Mouse (Mus musculus): Measurements from ENCODE around the gene 1700030J22Rik. TPM values are rescaled to one million over a fixed set of nuclear protein-coding genes. Genes with fewer than 3 reads are reported as not detected.

The 1700030J22Rik gene
- total RNA-seq, 2 experiments from 2014 or later = 0.62 to 0.67 TPM

DNA sequence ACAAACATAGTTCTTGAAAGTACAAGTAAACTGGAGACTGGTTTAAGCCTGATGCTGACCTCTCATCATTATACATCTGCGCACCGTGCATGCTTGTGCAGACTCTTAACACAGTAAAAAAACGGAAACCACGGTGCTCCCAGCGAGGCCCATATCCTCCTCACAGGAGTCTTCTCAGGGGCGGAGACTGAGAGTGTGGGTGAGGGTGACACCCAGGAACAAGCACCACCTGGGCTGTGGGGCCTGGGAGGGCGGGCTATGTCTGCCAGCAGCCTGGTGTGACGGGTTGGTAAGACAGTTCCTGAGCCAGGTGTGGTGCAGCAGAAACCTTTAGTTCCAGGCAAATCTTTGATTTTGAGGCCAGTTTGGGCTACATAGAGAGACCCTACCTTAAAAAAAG is 26.3 kb downstream of the 1700030J22Rik start:
- intact Hi-C loops (cut with DNase I) = no loop called here
- DNase-seq = no peak

DNA sequence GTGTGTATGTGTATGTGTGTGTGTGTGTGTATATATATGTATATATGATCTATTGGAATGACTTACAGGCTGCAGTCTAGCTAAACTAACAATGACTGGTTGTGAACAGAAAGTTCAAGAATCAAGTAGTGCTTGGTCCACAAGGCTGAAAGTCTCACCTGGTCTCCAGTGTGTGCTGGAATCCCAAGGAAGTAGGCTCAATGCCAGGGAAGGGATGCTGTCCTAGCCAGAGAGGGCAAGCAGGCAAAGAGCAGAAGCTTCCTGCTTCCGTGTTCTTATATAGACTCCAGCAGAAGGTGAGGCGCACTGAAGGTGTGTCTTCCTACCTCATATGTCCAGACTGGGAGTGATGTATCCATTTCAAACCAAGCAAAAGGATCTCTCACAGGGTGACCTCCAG is 27.0 kb downstream of the 1700030J22Rik start:
- DNase-seq = no peak
- intact Hi-C loops (cut with DNase I) = no loop called here

- peak; percentile 41 to 48 for DNase-seq
- intact Hi-C loops (cut with DNase I) = no loop called here
These were observed 27.4 kb downstream of the 1700030J22Rik start for GRCm38 (mm10) chr8:116951369-116951768.

- peak; percentile 20 to 23 for DNase-seq
- intact Hi-C loops (cut with DNase I) = loop anchor here (10.0 kb wide), 1 partner anchor 527 kb away; no protein-coding TSS in a partner anchor
These were observed 31.2 kb downstream of the 1700030J22Rik start for GRCm38 (mm10) chr8:116947589-116947988.

GRCm38 (mm10) chr8:116946851-116947250 is 31.9 kb downstream of the 1700030J22Rik start:
- intact Hi-C loops (cut with DNase I) = loop anchor here (10.0 kb wide), 1 partner anchor 528 kb away; no protein-coding TSS in a partner anchor
- DNase-seq = peak; percentile 30 to 31

DNA sequence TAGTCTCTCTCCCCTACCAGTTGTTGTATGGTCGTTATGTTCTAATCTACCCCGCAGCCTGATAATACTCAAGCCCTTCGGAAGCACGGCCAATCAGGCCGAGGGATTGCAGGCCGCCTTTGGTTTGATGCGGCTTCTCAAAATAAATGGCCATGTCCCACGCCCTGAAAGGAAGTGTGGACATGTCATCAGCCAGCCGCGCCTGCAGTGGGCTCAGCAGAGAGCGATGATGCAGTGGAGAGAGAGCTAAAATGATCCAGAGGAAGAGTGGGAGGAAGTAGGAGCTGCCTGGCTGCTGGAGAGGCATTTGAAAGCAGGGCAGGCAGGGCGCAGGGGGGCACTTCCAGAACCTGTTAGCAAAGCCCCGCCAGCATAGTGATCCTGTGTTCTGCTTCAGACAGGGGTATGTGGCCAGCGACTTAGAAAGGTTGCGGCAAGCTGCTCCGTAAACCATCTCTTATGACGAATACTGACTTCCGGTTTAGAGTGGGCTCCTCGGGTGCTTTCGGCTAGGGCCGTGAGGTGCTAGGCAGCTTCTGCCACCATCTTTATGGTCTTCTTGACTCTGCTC is 32.4 kb downstream of the 1700030J22Rik start:
- intact Hi-C loops (cut with DNase I) = loop anchor here (10.0 kb wide), 1 partner anchor 528 kb away; no protein-coding TSS in a partner anchor
- DNase-seq = peak; percentile 64 to 66

GRCm38 (mm10) chr8:116945169-116945910 is 33.4 kb downstream of the 1700030J22Rik start:
- intact Hi-C loops (cut with DNase I) = loop anchor here (10.0 kb wide), 1 partner anchor 529 kb away; no protein-coding TSS in a partner anchor

DNA sequence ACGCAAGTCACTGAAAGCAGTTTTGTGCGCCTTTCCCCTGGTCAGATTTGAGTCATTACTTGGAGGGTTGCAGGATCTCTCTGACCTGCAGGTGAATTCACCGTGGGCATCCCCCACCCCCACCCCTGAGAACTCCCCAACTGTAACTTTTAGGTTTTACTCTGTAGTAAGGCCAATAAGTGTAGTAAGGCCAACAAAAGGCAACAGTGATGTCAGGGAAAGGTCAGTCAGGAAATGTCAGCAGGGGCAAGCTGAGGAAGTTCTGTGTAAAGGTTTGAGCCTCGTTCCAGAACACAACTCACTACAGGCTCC is 34.4 kb downstream of the 1700030J22Rik start:
- intact Hi-C loops (cut with DNase I) = loop anchor here (10.0 kb wide), 1 partner anchor 530 kb away; no protein-coding TSS in a partner anchor
- DNase-seq = no peak

More at GRCm38 (mm10) chr8:116945169-116945910, 33.4 kb downstream of the 1700030J22Rik start:
- peak; percentile 6 to 9 for DNase-seq

GRCm38 (mm10) chr8:116943555-116944384 is 35.0 kb downstream of the 1700030J22Rik start:
- DNase-seq = peak; percentile 30 to 48
- intact Hi-C loops (cut with DNase I) = loop anchor here (1.0 to 10.0 kb wide), 2 partner anchors 36 to 531 kb away; no protein-coding TSS in a partner anchor

GRCm38 (mm10) chr8:116943161-116943554 is 35.6 kb downstream of the 1700030J22Rik start, which contains the start of gene Atmin:
Gene Atmin, plus strand, starts transcription at chr8:116943393.
- intact Hi-C loops (cut with DNase I) = loop anchor here (1.0 to 10.0 kb wide), 2 partner anchors 36 to 532 kb away; no protein-coding TSS in a partner anchor
- DNase-seq = peak; percentile 89 to 91

DNA sequence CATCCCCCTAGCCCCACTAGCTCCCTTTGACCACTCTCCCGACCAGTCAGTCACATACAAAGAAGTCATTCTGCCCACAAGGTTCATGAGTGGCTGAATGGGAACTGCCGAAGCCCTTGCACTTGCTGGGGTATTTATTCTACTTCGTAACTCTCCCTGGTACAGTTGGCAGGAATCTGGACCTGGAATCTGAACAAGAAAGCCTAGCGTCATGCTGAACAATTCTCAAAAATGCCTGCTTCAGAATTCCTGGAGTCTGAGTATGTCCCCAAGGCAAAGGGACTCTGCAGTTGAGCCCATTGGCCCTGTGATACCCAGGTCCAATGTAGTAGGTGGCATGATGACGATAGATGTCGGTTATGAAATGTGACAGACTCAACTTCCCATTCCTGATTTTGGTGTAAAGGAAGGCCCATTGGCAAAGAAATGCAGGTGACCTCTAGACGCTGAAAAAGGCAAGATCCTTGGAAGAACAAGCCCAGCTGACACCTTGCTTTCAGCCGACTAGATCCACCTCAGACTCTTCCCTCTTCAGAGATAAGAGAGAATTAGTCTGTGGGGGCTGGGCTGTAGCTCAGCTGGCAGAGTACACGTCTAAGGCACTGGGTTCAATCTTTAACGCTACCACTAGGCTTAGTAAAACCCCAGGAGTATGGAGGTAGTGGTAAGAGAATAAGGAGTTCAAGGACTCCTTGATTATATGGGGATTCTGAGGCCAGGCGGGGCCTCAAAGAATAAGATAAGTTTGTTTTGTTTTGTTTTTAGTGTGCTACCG is 36.3 kb downstream of the 1700030J22Rik start:
- intact Hi-C loops (cut with DNase I) = loop anchor here (1.0 to 10.0 kb wide), 2 partner anchors 37 to 532 kb away; no protein-coding TSS in a partner anchor

DNA sequence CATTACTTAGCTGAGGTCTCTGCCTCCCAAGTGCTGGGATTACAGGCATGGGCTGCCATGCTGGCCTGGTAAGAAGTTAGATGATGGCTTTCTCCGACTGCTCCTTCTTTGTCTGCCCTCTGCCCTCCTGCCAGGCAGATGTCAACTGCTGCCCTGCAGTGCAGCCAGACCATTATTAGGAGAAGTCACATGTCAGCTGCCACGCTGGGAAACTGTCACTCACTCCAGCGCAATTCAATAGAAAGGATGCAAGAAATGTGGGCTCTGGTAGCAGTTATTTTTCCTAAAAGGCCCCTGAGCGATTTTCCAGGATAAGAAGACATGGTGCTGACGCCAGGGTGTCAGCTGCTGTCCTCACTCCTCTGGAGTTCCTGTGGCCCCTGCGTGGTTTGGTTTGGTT is 43.3 kb downstream of the 1700030J22Rik start:
- intact Hi-C loops (cut with DNase I) = no loop called here
- no peak for DNase-seq

More for the DNA sequence above, 36.3 kb downstream of the 1700030J22Rik start:
- DNase-seq = no peak

DNA sequence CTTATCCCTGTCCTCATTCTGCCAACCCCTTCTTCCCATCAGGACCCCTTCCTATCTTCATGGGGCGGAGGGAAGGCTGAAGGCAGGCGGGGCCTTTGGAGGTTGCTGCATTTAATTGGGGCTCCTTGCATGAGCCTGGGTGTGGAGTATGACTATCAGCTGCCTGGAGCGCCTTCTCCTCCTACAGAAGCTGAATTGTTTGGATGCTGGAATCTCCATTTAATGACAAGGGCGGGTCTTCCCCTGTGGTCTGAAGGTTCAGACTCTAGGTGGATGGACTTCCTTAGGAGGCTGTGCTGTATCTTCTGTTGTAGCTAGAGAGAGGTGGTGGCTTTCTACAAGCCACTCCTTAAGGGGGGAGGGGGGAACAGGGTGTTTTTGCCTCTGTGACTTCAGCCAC is 43.8 kb downstream of the 1700030J22Rik start:
- intact Hi-C loops (cut with DNase I) = no loop called here
- DNase-seq = no peak

DNA sequence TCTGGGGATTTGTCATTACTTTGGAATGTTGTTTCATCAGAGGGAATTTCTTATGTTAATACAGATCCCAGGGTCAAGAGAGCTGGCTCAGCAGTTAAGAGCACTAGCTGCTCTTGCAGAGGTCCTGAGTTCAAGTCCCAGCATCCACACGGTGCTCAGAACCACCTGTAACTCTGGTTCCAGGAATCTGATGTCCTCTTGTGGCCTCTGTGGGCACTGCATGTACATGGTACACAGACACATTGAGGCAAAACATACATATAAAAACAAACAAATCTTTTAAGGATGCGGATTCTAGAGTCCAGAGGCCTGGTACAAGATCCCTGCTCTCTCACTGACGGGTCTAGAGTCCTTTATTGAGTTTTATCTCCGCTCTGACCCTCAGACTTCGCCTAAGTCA is 50.2 kb downstream of the 1700030J22Rik start:
- intact Hi-C loops (cut with DNase I) = no loop called here
- DNase-seq = no peak

DNA sequence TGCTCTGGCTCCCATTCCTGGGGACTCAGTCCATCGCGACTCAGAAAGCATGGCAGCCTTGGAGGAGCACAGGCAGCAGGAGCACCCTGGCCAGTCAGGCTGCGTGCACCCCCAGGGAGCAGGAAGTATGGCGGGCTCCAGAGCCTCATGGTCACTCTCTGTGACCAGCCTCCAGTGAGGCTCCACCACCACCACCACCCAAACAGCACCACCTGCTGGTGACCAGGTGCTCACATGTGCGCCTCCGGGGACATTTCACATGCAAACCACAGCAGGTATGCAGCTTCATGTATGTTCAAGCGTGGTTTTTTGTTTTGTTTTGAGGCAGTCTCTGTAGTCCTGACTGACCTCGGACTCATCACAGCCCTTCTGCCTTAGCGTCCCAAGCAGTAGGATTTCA is 50.9 kb downstream of the 1700030J22Rik start:
- peak in 1 of 2 experiments; percentile 46 for DNase-seq
- intact Hi-C loops (cut with DNase I) = no loop called here

GRCm38 (mm10) chr8:116923526-116923925 is 55.2 kb downstream of the 1700030J22Rik start:
- intact Hi-C loops (cut with DNase I) = no loop called here

DNA sequence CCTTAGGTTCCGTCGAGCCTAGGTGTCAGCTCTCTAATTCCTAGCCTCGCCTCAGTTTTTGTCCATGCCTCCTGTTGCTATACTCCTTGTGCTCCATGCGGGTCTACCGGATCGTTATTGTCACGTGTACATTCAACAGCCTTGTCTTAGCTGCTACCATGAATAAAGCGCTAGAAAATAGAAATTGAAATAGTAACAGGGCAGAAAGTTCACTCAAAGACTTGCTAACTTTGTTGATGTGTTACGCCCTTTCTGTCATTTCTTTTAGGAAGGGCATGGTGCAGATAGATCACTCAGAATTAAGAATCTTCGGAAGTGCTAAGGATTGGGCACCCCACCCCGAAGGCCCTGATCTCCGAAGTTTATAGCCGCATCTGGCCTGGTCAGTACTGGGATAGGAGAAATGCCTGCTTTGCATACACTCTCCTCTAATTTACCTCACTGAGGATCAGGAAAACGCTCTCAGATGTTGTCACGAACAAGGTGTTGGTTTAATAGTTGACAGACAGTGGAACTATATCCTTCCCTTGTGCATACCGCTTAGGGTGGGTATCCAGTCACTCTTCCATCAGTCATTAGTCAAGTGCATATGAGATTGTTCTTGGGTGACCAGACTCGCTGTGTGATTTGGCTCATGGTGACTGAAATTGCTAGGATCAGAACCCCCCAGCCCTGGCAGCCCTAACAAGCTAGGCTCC is 56.5 kb downstream of the 1700030J22Rik start:
- intact Hi-C loops (cut with DNase I) = no loop called here
- peak in 1 of 2 experiments; percentile 16 for DNase-seq

More at GRCm38 (mm10) chr8:116923526-116923925, 55.2 kb downstream of the 1700030J22Rik start:
- no peak for DNase-seq

DNA sequence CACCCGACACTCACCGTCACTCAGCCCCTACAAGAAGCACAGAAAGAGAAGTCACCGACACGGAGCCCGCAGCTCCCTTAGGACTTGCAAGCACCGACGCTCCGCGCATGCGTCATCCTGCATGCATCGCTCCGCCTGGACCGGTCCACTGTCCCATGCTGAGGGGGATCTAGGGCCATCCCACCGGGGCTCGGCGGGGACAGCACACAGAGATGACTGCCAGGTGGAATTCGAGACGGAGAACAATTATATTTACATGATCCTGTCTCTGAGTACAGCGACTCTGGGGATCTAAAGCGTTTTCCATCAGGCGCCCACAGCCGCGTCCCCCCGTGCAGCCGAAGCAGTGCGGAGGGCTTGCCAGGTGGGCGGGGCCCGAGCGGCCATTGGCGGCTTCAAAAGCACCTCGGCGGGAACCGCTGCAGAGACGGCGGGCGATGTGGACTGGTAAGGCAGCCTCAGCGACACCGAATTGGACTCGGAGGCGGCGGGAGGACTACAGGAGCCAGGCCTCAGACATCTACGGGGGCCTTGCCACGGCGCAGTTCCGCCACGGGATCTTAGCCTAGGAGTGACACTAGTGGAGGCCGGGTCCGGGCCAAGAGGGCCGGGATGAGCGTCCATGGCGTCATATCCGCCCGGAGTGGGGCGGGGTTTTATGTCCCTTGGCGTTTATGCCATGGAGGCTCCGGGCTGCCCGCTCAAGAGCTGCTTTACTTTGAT is 57.3 kb downstream of the 1700030J22Rik start, which contains the start of the genes Cmc2 and Cenpn:
Gene Cmc2, minus strand, starts transcription at position 119 of the 723 bp plus-strand sequence.
Gene Cenpn, plus strand, starts transcription at position 394 of the 723 bp plus-strand sequence.
- DNase-seq = peak; percentile 94 to 95
- intact Hi-C loops (cut with DNase I) = loop anchor here (2.0 kb wide), 1 partner anchor 57 kb away; the partner anchor contains the start of gene 1700030J22Rik

Measured in heart, postnatal 10 days (tissue).